Mouse (Mus musculus): Measurements from ENCODE around the gene Cntn1. TPM values are rescaled to one million over a fixed set of nuclear protein-coding genes. Genes with fewer than 3 reads are reported as not detected.
A peak's percentile ranks its signal among the peaks of the same experiment; 100 is the strongest.

The Cntn1 gene
- 0.47 and 0.51 TPM in 2 replicates for polyA plus RNA-seq (2016; fragmentation: Nextera tagmentation; extraction: Ambion mirVana)

- Histone ChIP-seq H3K27ac (no peak within 1 kb of the TSS), H3K4me3 (peak within 1 kb of the TSS; percentile 68), H3K4me1 (peaks cover 10% of the 10 kb centered on the region), H3K36me3 (no peaks in the 10 kb centered on the region), H3K9me3 (no peaks in the 10 kb centered on the region), H3K27me3 (ENCODE audit: insufficient read depth, poor library complexity, severe bottlenecking) (peaks cover 17% of the 10 kb centered on the region; the same call in 1 of the 2 replicates)
- 1% methylated on average over 17 of the region's 17 CpGs for WGBS
- peak; percentile 84 for DNase-seq (ENCODE audit: low spot score)
These were observed at the start of gene Cntn1 for GRCm38 (mm10) chr15:92050996-92051352. TSS of gene Cntn1 (plus strand) at chr15:92051165.

GRCm38 (mm10) chr15:92001431-92001830 lies 49.5 kb upstream of the Cntn1 start:
- DNase-seq (ENCODE audit: low spot score): no peak
- no peak overlapping the region for H3K4me3 ChIP-seq
- H3K4me1 ChIP-seq: no peaks in the 10 kb centered on the region
- 80% methylated on average over 3 of the region's 3 CpGs for WGBS
- no peaks in the 10 kb centered on the region for H3K9me3 ChIP-seq
- no peaks in the 10 kb centered on the region for H3K36me3 ChIP-seq
- H3K27ac ChIP-seq: no peak overlapping the region
- H3K27me3 ChIP-seq (ENCODE audit: insufficient read depth, poor library complexity, severe bottlenecking): no peaks in the 10 kb centered on the region

- WGBS: 81% methylated on average over 8 of the region's 8 CpGs
- no peaks in the 10 kb centered on the region for H3K27me3 ChIP-seq (ENCODE audit: insufficient read depth, poor library complexity, severe bottlenecking)
- DNase-seq (ENCODE audit: low spot score): no peak
- H3K4me3 ChIP-seq: no peak overlapping the region
- H3K36me3 ChIP-seq: no peaks in the 10 kb centered on the region
- no peaks in the 10 kb centered on the region for H3K4me1 ChIP-seq
- no peak overlapping the region for H3K27ac ChIP-seq
- H3K9me3 ChIP-seq: no peaks in the 10 kb centered on the region
These were observed 38.5 kb upstream of the Cntn1 start for GRCm38 (mm10) chr15:92012165-92013083.

GRCm38 (mm10) chr15:92034111-92034510 lies 16.9 kb upstream of the Cntn1 start:
- DNase-seq (ENCODE audit: low spot score): no peak
- no peaks in the 10 kb centered on the region for H3K36me3 ChIP-seq
- no peak overlapping the region for H3K4me3 ChIP-seq
- H3K9me3 ChIP-seq: no peaks in the 10 kb centered on the region
- H3K4me1 ChIP-seq: no peaks in the 10 kb centered on the region
- H3K27me3 ChIP-seq (ENCODE audit: insufficient read depth, poor library complexity, severe bottlenecking): no peaks in the 10 kb centered on the region
- H3K27ac ChIP-seq: no peak overlapping the region
- WGBS: 79% methylated on average over 1 of the region's 1 CpGs

GRCm38 (mm10) chr15:92042538-92042937 lies 8.4 kb upstream of the Cntn1 start:
- Histone ChIP-seq H3K9me3 (no peaks in the 10 kb centered on the region), H3K27me3 (ENCODE audit: insufficient read depth, poor library complexity, severe bottlenecking) (no peaks in the 10 kb centered on the region), H3K4me3 (no peak overlapping the region), H3K36me3 (no peaks in the 10 kb centered on the region), H3K4me1 (no peaks in the 10 kb centered on the region), H3K27ac (no peak overlapping the region)
- 88% methylated on average over 5 of the region's 5 CpGs for WGBS
- DNase-seq (ENCODE audit: low spot score): no peak

GRCm38 (mm10) chr15:92046042-92046441 lies 4.9 kb upstream of the Cntn1 start:
- Histone ChIP-seq H3K4me1 (no peaks in the 10 kb centered on the region), H3K36me3 (no peaks in the 10 kb centered on the region), H3K4me3 (no peak overlapping the region), H3K9me3 (no peaks in the 10 kb centered on the region), H3K27me3 (ENCODE audit: insufficient read depth, poor library complexity, severe bottlenecking) (peaks cover 6% of the 10 kb centered on the region; the same call in 1 of the 2 replicates), H3K27ac (no peak overlapping the region)
- 83% methylated on average over 8 of the region's 8 CpGs for WGBS
- DNase-seq (ENCODE audit: low spot score): no peak

- DNase-seq (ENCODE audit: low spot score): no peak
- H3K27me3 ChIP-seq (ENCODE audit: insufficient read depth, poor library complexity, severe bottlenecking): peaks cover 17% of the 10 kb centered on the region; the same call in 1 of the 2 replicates
- 57% methylated on average over 4 of the region's 4 CpGs for WGBS
These were observed 2.9 kb upstream of the Cntn1 start for GRCm38 (mm10) chr15:92048031-92048430.

GRCm38 (mm10) chr15:92048531-92048930 lies 2.4 kb upstream of the Cntn1 start:
- no peak overlapping the region for H3K4me3 ChIP-seq
- H3K27me3 ChIP-seq (ENCODE audit: insufficient read depth, poor library complexity, severe bottlenecking): peaks cover 17% of the 10 kb centered on the region; the same call in 1 of the 2 replicates
- WGBS: 74% methylated on average over 4 of the region's 4 CpGs
- no peak overlapping the region for H3K27ac ChIP-seq
- no peak for DNase-seq (ENCODE audit: low spot score)
- H3K4me1 ChIP-seq: peaks cover 10% of the 10 kb centered on the region
- H3K9me3 ChIP-seq: no peaks in the 10 kb centered on the region
- no peaks in the 10 kb centered on the region for H3K36me3 ChIP-seq

More at GRCm38 (mm10) chr15:92048031-92048430, 2.9 kb upstream of the Cntn1 start:
- H3K27ac ChIP-seq: no peak overlapping the region
- no peaks in the 10 kb centered on the region for H3K36me3 ChIP-seq
- no peak overlapping the region for H3K4me3 ChIP-seq
- peaks cover 10% of the 10 kb centered on the region for H3K4me1 ChIP-seq
- no peaks in the 10 kb centered on the region for H3K9me3 ChIP-seq

- no peak for DNase-seq (ENCODE audit: low spot score)
- H3K36me3 ChIP-seq: no peaks in the 10 kb centered on the region
- H3K27me3 ChIP-seq (ENCODE audit: insufficient read depth, poor library complexity, severe bottlenecking): peaks cover 17% of the 10 kb centered on the region; the same call in 1 of the 2 replicates
- WGBS: under 1% methylated on average over 35 of the region's 35 CpGs
- H3K4me3 ChIP-seq: peak overlapping the region; percentile 68
- no peaks in the 10 kb centered on the region for H3K9me3 ChIP-seq
- H3K4me1 ChIP-seq: peaks cover 10% of the 10 kb centered on the region
- no peak overlapping the region for H3K27ac ChIP-seq
These were observed 578 bp downstream of the Cntn1 start for GRCm38 (mm10) chr15:92051353-92052132.

GRCm38 (mm10) chr15:92052133-92052463 lies 1.1 kb downstream of the Cntn1 start:
- Histone ChIP-seq H3K27me3 (ENCODE audit: insufficient read depth, poor library complexity, severe bottlenecking) (peaks cover 17% of the 10 kb centered on the region; the same call in 1 of the 2 replicates), H3K4me3 (peak overlapping the region; percentile 68), H3K36me3 (no peaks in the 10 kb centered on the region), H3K9me3 (no peaks in the 10 kb centered on the region), H3K4me1 (peaks cover 10% of the 10 kb centered on the region), H3K27ac (no peak overlapping the region)
- 6% methylated on average over 4 of the region's 4 CpGs for WGBS
- no peak for DNase-seq (ENCODE audit: low spot score)

GRCm38 (mm10) chr15:92057553-92057952 lies 6.6 kb downstream of the Cntn1 start:
- Histone ChIP-seq H3K27me3 (ENCODE audit: insufficient read depth, poor library complexity, severe bottlenecking) (no peaks in the 10 kb centered on the region), H3K4me1 (no peaks in the 10 kb centered on the region), H3K4me3 (no peak overlapping the region), H3K36me3 (no peaks in the 10 kb centered on the region), H3K27ac (no peak overlapping the region), H3K9me3 (no peaks in the 10 kb centered on the region)
- DNase-seq (ENCODE audit: low spot score): no peak
- WGBS: 89% methylated on average over 5 of the region's 5 CpGs

GRCm38 (mm10) chr15:92060986-92061385 lies 10.0 kb downstream of the Cntn1 start:
- Histone ChIP-seq H3K27ac (no peak overlapping the region), H3K4me3 (no peak overlapping the region), H3K36me3 (no peaks in the 10 kb centered on the region), H3K27me3 (ENCODE audit: insufficient read depth, poor library complexity, severe bottlenecking) (no peaks in the 10 kb centered on the region), H3K9me3 (no peaks in the 10 kb centered on the region), H3K4me1 (no peaks in the 10 kb centered on the region)
- DNase-seq (ENCODE audit: low spot score): no peak
- 78% methylated on average over 3 of the region's 3 CpGs for WGBS

GRCm38 (mm10) chr15:92079416-92079815 lies 28.5 kb downstream of the Cntn1 start:
- H3K9me3 ChIP-seq: no peaks in the 10 kb centered on the region
- H3K4me3 ChIP-seq: no peak overlapping the region
- no peak for DNase-seq (ENCODE audit: low spot score)
- H3K36me3 ChIP-seq: no peaks in the 10 kb centered on the region
- 81% methylated on average over 3 of the region's 3 CpGs for WGBS
- H3K4me1 ChIP-seq: no peaks in the 10 kb centered on the region
- H3K27ac ChIP-seq: no peak overlapping the region
- no peaks in the 10 kb centered on the region for H3K27me3 ChIP-seq (ENCODE audit: insufficient read depth, poor library complexity, severe bottlenecking)
